Mouse (Mus musculus) inflammation-experienced regulatory T-cells, adult 6 months (primary cell): ENCODE data around the gene Arhgef39. TPM values are rescaled to one million over a fixed set of nuclear protein-coding genes. Genes with fewer than 3 reads are reported as not detected.
"Not testable (repeated sequence)": the region's sequence is repeated elsewhere in the genome, so short reads cannot be mapped to it uniquely, and the experiment has no call there.

ENCODE experiments used
- ATAC-seq: one replicate; pipeline ENCODE4 v1.8.0; 2017
- polyA plus RNA-seq, 3 experiments: library from polyadenylated mRNA; unstranded; fragments of 100-300 nt; shearing (Covaris generic); gene quantifications; one replicate each; pipeline ENCODE4 v1.2.1; 2017

Gene Arhgef39
- polyA plus RNA-seq, 3 experiments from 2014 or later, result 5.1 to 10.3 (median 6.2) TPM

DNA sequence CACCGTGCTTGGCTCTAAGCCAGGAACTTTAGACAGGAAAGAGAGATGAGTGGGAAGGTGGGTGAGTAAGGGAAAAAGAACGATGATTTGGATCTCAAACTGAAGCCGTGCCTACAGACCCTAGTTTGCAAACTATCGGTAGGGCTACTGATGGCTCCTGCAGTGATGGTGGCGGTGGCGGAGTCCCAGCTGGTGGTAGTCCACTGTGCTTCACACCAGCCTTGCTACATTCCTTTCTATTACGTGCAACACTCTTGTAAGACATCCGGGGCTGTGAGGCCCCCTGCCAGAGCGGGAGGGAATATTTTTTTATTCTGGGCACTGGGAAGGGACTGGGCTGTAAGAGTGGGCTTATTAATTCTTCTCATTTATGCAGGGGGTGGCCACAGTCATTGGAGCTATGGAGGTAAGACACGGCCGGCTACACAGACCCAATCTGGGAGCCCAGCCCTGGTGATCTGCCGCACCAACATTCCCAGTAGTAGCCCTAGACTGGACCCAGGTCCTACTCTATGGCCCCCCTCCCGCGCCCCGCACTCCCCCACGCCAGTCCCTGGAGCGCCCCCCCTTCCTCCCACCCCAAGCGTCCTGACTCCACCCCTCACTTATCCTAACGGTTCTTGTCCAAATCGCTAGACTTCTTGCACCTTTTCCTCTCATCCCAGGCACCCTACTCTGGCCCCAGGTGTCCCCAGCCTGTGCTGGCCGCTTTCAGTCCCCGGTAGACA, 8.6 kb upstream of the Arhgef39 start:
- no peak for ATAC-seq

DNA sequence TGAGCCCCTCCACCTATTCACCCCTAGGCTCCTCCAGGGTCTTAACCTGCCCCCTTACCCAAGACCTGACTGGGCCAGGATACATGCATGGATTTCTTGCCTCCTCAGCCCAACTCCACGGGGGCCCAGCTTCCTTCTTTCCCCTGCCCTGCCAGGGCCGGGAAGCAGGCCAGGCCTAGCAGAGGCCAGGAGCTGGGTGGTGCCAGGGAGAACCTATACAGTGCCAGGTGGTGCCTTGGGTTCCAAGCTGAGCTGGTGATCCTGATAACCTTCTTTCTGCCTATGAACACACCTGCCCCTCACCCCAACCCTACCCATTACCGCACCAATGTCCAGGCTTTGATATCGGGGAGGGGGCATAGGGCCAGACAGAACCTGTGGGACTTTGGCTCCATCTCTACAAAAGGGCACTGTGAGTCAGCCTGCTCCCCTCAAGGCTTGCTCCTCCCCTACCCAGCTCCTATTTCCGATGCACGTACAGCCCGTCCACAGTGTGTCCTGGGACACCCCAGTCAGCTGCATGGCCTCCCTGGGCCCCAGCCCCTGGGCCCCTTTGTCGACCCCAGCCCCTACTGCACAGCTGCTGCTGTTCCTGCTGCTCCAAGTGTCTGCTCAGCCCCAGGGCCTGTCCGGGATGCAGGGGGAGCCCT, 7.2 kb upstream of the Arhgef39 start, which contains the start of gene Car9:
Car9 (plus strand) TSS at position 431 of the 650 bp plus-strand sequence.
- ATAC-seq, result no peak

DNA sequence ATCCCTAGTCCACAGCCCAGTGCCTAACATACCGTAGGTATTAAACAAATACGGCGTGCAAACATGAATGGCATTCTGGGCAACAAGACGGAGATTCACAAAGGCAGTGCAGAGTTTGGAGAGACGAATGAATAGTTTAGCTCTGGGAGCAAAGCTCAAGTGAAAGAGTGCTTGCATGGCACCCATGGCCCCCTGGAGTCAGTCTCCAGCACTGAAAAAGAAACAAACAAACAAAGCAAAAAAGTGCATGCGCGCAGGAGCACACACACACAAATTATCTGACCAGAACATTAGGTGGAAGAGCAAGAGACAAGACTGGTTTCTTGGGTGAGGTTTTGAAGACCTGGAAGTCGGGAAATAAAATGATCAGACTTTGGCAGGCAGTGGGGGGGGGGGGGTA, 6.6 kb upstream of the Arhgef39 start:
- ATAC-seq, result no peak

DNA sequence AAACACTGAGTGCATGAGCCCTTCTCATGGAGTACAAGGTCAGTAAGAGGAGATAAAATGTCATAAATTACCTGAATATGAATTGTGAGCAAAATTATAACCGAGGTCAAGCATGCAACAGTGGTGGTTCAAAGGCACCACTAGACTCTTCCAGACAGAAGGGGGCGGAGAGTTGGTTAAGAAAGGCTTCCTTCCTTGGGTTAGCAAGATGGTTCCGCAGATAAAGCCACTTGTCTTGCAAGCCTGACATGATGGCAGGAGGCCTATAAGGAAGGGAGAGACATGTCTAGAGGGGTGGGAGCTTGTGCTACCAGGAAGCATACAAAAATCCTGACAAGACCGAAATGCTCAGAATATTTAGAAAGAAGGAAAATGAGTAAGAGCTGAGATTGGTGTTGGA, 4.8 kb upstream of the Arhgef39 start:
- no peak for ATAC-seq

DNA sequence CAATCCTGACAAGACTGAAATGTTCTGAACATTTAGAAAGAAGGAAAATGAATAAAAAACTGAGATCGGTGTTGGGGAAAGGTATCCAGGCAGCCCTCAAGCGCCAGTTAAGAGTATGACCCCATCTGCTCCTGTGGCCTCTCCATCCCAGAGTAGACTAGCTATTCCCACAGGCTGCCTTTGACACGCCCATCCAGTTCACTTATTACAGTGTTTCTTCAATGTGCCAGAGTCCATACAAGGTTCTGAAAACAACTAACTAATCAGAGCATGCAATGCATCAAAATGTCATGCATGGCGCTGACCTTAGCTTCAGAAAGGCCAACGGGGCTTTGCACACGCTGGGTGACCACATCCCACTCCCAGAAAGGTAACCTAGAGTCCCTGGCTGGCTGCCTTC, 4.0 kb upstream of the Arhgef39 start:
- ATAC-seq, result no peak

DNA sequence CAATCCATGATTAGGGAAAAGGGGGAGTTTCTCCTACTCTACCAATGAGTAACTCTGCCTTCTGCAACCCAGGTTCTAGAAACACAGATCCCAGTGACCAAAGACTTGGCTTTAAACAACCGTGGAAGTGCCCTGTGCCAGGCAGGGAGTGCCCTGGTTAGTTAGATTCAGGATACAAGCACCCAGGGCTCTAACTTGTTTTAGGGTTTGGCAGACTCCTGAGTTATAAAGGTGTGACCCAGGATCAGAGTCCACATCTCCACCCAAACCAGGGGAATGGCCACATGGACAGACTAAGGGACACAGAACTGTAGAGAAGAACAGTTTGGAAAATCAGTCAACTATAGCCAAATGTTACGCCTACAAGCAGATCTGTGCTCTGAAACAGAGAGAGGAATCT, 3.5 kb upstream of the Arhgef39 start:
- no peak for ATAC-seq

DNA sequence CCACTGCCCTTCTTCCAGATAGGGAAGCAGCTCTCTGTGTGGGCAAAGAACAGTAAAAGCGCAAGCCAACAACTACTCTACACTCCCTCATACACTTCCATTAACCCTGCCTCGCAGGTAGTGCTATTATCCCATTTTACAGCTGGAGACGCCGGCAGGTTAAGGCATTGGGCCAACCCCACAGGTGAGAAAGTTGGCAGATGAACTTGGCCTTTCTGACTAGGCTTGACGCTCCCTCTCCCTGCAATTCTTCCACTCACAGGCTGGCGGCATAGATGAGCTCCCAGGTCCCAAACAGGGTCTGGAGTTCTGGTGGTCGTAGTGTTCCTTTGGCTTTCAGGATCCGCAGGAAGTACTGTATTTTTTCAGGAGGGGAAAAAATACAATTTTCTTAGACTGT, 512 bp downstream of the Arhgef39 start:
- peak; percentile 35 for ATAC-seq

DNA sequence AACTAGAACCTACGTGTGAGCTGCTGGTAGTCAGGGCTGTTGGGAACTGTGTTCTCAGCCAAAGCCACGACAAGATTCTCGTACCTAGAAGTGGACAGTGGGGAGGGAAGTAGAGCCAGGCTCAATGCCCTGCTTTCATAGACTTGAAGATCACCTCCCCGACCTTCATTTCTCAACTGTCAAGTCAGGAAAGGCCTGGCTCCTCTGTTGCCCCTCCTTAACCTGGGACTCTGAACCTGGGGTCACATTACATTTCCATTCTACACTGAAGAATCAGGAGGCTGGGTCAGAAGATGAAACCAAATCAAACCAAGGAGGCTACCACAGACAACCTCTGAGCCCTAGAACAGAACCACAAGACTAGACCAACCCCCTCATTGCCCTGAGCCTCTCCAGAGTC, 1.5 kb downstream of the Arhgef39 start:
- no peak for ATAC-seq

DNA sequence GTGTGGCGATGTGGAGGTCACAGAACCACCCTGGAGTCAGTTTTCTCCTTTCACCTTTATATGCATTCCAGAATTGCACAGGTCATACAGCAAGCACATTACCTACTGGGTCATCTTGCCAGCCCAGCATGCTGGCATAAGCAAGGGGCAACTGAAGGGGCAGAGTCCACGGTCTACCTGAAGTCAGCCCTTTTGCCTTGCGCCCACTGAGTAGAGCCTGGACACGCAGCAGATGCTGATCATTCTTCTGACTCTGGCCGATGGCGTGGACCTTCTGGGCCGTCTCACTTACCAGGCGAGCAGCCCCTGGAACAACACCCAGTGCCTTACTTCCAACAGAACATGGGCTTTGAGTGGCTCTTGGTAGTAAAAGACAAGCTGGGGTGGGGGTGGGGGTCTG, 2.1 kb downstream of the Arhgef39 start:
- ATAC-seq, result no peak

DNA sequence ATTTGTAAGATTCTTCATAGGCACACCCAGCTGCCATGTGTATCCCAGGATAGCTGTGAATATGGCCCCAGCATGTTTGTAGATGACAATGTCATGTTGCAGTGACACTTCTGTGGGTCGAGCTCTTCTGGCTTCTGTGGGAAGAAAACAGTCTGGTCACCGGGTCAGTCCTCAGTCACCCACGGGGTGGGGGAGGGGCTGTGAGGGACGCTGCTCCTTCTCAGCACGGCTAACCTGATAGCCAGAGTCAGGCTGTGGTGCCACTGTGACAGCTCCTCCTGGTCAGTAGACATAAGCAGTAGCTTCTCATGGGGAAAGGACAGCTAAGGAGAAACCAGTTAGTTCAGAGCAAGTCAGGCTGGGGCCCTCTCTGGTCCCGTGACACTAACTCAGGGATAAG, 2.9 kb downstream of the Arhgef39 start:
- ATAC-seq, result no peak

DNA sequence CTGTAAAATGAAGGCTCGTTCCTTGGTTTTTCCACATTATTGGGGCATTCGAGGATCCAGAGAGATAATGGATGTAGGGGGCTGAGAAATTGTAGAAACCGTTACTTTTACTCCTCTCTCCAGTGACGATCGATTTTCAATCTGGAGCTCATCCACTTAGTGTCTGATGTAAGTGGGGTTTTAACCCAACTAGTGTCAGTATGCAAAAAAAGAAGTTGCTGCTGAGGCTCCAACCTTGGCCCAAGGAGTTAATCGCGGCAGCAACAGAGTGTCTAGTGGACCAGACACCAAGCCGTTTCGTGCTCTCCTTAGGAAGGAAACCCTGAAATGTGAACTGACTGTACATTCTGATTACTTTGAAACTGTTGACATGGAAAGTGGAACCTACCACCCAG, 5.7 kb downstream of the Arhgef39 start:
- no peak for ATAC-seq

DNA sequence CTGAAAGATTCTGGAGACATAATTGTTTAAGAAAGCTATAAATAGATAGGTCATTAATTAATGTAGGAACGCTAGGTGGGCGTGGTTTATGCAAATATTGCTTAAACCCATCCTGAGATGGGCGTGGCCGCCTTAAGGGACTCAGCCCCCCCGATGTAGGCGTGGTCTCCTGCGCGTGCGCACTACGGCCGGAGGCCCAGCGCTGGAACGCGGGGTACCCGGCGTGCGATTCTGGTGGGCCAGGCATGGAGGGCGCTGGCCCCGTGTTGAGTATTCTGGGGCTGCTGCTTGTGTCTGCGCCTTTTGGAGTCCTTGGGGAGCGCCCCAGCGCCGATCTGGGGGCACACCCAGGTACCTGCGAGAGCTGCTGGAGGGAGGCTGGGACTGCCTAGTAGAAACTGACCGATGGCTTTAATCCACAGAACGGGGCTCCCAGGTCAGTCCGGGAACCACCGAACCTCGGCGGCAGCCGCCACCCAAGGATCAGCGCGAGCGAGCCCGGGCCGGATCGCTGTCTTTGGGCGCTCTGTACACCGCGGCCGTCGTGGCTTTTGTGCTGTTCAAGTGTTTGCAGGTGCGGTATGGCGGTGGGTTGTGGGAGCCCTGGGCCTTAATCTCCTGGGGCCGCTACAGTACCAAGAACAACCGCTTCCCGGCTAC, 6.2 kb downstream of the Arhgef39 start:
- ATAC-seq, result peak; percentile 65

DNA sequence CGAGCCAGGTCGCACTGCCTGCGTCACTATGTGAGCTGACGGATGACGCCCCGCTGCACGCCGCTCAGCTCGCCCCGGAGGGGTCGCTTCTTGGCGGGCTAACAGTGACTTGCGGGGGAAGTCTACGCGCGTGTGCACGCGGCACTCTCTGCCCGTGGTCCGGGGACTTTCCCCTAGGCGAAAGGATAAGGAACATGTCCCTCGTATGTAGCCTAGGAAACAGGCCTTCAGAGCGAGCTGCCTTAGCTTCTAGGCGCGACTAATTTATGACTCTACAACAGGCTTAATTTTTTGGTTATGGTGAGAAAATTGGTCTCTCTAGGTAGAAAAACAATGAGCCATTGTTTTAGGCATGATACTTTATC, 6.7 kb downstream of the Arhgef39 start, which contains the start of gene Ccdc107:
Ccdc107 (plus strand) TSS at position 80 of the 365 bp plus-strand sequence.
- peak; percentile 92 for ATAC-seq

DNA sequence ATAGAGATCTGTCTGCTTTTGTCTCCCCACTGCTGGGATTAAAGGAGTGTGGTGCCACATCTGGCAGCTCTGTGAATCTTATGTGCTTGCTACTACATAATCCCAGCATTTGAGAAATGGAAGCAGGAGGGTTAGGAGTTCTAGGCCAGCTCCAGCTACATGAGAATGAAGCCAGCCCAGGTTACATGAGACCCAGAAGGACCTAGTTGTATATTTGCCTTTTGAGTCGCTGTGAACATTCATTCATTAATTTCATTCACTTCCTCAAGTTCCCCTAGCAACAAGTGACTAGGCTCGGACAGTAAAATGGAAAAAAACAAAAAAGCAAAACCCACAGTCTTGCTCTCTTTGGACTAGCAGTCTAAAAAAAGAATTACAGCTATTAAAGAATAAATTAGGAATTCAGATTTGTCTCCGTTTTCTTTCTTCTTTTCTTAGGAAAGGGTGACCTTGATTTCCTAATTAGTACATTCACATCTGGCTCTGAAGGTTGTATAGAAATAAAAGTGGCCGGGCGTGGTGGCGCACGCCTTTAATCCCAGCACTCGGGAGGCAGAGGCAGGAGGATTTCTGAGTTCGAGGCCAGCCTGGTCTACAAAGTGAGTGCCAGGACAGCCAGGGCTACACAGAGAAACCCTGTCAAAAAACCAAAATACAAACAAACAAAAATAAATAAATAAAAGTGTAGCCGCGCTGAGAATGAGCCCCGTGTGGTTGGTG, 7.2 kb downstream of the Arhgef39 start:
- ATAC-seq, result no peak

DNA sequence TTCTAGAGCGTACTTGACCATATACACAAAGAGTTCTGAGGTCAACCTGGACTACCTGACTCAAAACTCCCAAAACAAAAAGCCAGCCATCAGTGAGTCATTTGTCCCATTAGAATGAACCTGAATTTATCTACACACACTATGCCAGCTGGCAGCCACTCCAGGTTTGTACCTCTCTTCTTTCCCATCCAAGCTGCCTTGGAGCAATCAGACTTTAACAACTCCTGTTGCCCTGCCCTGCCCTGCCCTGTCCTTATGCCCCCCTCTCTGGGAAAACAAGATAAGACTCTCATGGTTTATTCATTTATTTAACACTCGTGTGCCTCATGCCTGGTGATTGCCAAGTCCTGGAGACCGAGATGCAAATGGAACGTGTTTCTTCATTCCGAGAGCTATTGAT, 8.7 kb downstream of the Arhgef39 start:
- ATAC-seq, result no peak

DNA sequence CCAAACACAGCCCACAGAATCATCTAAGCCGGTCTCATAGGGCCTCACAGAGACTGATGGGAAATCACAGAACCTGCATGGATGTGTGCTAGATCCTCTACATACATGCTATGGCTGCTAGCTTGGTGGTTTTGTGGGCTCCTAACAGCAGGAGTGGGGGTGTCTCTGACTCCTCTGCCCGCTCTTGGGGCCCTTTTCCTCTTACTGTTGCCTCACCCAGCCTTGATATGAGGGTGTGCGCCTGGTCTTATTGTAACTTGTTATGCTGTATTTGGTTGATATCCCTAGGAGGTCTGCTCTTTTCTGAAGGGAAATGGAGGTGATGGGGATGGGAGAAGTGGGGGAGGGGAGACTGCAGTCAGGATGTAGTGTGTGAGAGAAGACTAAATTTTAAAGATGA, 9.9 kb downstream of the Arhgef39 start:
- ATAC-seq, result no peak

DNA sequence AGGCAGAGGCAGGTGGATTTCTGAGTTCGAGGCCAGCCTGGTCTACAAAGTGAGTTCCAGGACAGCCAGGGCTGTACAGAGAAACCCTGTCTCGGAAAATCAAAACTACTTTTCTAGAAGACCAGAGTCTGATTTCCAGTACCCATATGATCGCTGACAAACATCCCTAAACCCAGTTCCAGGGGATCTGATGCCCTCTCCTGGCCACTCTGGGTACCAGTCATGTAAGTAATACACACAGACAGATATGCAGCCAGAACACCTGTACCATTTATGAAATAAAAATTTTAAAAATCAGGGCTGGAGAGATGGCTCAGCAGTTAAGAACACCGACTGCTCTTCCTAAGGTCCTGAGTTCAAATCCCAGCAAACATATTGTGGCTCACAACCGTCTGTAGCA, 13.8 kb downstream of the Arhgef39 start:
- not testable (repeated sequence) for ATAC-seq

DNA sequence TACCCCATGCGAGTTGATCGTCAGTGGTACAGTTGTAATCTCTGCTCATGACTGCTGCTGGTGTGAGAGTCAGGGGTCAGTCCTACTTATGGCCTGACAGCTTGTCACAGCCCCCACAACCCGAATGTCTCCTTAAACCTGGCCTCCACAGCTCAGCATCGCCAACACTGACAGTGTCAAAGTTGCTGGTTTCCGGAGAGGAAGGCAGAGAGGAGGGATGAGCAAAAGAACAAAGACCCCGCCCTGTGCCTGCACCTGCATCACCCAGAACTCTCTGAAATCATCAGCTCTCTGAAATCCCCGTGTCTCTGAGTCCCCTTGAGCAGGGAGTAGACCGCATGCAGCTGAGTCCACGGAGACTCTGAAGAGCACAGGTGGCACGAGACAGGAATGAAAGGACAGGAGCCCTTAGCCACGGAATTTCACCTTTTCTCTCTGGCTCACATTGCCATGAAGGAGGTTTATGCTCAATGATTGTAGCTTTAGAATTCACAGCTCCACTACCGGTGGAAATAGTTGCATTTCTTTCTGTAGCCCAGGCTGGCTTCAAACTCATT, 15.9 kb downstream of the Arhgef39 start, which contains the start of gene Sit1:
Sit1 (minus strand) TSS at position 200 of the 557 bp plus-strand sequence.
- ATAC-seq, result peak; percentile 73

DNA sequence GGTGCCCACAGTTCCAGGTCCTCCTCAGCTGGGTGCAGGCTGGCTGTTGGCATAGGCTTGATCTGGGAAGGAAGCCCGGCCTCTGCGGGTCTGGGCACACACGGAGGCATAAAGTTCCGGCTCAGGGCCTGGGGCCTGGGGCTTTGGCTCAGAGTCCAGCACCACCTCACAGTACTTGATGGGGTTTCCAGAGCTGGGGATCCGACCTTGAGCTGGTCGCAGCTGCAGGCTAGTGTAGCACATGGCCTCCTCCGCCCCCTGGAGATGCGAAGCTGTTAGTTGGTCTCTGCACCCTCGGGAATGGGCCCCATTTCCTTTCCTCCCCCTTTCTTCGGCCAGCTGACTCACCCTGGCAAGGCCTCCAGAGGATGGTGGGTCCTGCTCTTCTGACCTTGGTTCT, 16.9 kb downstream of the Arhgef39 start:
- no peak for ATAC-seq

DNA sequence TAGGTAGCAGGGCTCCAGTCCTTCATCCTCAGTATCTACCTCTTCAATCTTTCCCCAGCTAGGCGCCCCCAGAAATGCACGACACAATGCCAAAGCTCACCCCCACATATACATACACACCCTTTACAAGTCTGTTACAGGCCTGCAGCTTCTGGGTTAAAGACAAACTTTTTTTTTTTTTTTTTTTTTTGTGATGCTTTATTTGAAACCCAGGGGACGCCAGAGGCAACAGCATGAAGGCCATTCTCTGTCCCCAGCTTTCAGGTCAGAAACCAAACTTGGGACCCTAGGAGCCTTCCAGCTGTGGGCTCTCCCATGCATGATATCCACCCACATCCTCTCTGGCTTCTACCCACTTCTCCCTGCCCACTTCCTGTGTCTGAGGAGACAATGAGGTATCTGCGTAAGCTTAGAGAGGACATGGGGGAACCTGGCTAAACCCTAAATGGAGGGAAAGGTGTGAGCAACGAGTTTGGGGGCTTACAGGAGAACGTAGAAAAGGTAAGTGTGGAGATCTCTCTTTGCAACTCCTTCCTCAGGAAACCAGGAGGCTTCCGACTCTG, 17.5 kb downstream of the Arhgef39 start:
- ATAC-seq, result peak; percentile 59

DNA sequence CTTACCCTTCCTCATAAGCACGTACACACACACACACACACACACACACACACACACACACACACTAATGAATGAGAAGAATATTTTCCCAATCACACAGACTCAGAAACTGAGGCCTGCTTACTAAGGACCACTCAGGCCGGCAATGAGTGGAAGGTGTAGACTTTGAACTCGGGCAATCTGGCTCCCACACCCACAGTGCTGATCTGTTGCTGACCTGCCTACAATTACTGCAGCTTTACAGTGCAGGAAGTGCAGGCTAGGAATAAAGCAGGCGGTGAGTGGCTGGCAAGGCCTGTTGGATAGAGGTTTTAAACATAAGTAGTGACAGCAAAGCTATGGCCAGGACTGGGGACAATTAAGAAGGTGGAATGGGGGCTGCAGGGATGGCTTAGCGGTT, 18.5 kb downstream of the Arhgef39 start:
- ATAC-seq, result no peak
